Mouse (Mus musculus) 416B (cell line): ENCODE measurements around the gene Tmem200a.

Experiments
- DNase-seq: peaks from one replicate; pipeline ENCODE4 v3.0.0; 2011; ENCODE audit warnings: low read depth

Tmem200a gene

GRCm38 (mm10) chr10:25877731-25878130 lies 201.1 kb downstream of the Tmem200a start:
- DNase-seq: no peak

DNA sequence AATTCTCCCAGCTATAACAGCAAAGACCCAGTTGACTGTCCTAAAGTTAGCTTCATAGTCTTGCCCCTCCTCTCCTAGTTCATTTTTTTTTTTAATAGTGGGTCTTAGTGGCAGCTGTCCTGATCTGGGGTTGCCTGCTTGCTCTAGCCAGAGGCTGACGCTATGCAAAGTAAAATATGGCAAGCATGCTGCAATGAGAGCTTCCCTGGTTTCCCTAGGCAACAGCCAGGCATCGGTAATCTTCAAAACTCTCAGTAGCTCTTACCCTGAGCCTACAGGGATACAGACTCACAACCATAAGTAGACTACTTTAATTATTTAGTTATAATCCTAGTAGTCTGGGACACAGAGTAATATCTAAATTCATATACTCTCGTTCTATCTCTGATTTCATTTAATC lies 202.0 kb downstream of the Tmem200a start:
- no peak for DNase-seq

- DNase-seq: no peak
Measured at GRCm38 (mm10) chr10:25868739-25869138, 210.1 kb downstream of the Tmem200a start.
